Mouse (Mus musculus): ENCODE results near the gene Aagab.

DNA sequence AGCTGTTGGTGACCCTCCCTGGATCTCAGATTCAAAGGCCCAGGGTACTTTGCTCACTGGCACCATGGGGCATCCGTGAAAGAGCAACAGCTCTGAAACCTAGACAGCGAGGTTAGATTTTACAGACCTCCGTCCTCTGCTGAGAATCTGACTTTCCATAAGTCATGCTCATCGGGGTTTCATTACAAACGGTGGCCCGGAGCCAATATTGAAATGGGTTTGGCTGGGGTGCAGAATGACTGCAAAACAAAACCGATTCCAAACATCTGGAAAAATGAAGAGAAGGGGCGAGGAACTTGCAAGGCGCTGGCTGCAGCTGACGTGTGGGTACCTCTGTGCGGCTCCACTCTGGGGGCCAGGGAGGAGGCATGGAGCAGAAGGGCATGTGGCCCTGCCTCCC, 49.1 kb downstream of the Aagab start:
- TF ChIP-seq CTCF (conservative IDR thresholded peaks at IDR 0.05; ENCODE audit: low read length) (no peak), POU5F1 (IDR thresholded peaks at IDR 0.05; ENCODE audit: borderline replicate concordance, low read length) (no peak)

Measured in E14TG2a.4 (cell line).